Comparison of ENCODE assay signal across 22 mouse cellular contexts in genomic region chr15:60630756-60631402, GRCm38 (mm10).
DNase-seq lines count a peak whose midpoint lies in the region; ATAC-seq and TF ChIP-seq lines count a peak whose summit lies in the region.
"Had no signal": no experiment of that assay in that cellular context is flagged by ENCODE, and none has a peak within 500 bp of the region (broad histone marks: within the 10 kb centered on the region; RNA-seq: fewer than 3 reads in every experiment).

No protein-coding gene starts in this region.

- TF ChIP-seq CTCF in midbrain, postnatal 0 days (IDR thresholded peaks at IDR 0.05), result no peak

- no peaks in the 10 kb centered on the region for H3K27me3 ChIP-seq in forebrain, embryonic 15.5 days
- H3K27me3 ChIP-seq in forebrain, embryonic 12.5 days, result no peaks in the 10 kb centered on the region
- no peaks in the 10 kb centered on the region for H3K27me3 ChIP-seq in midbrain, postnatal 0 days (ENCODE audit: insufficient read depth, low read length)
- H3K27me3 ChIP-seq in midbrain, embryonic 15.5 days (replicated peaks), result no peaks in the 10 kb centered on the region
- no peaks in the 10 kb centered on the region for H3K27me3 ChIP-seq in midbrain, embryonic 10.5 days (ENCODE audit: low read depth, poor library complexity, severe bottlenecking)
- H3K27me3 ChIP-seq: limb, embryonic 13.5 days; neural tube, embryonic 13.5 days had no signal

- H3K4me2 ChIP-seq in forebrain, embryonic 15.5 days (replicated peaks), result no peak overlapping the region
- H3K4me2 ChIP-seq in forebrain, embryonic 12.5 days, result no peak overlapping the region
- H3K4me2 ChIP-seq in midbrain, postnatal 0 days (ENCODE audit: low read depth, low read length, poor library complexity, severe bottlenecking), result no peak overlapping the region
- no peak overlapping the region for H3K4me2 ChIP-seq in midbrain, embryonic 15.5 days
- H3K4me2 ChIP-seq: heart, embryonic 11.5 days; limb, embryonic 13.5 days; neural tube, embryonic 13.5 days had no signal

- H3K36me3 ChIP-seq in forebrain, embryonic 15.5 days, result no peaks in the 10 kb centered on the region
- no peaks in the 10 kb centered on the region for H3K36me3 ChIP-seq in forebrain, embryonic 12.5 days (replicated peaks)
- H3K36me3 ChIP-seq in midbrain, postnatal 0 days (ENCODE audit: insufficient read depth, low read length), result no peaks in the 10 kb centered on the region
- H3K36me3 ChIP-seq in midbrain, embryonic 15.5 days (replicated peaks), result no peaks in the 10 kb centered on the region
- H3K36me3 ChIP-seq in midbrain, embryonic 10.5 days, result no peaks in the 10 kb centered on the region
- H3K36me3 ChIP-seq: limb, embryonic 13.5 days; neural tube, embryonic 13.5 days had no signal

- no peak overlapping the region for H3K4me3 ChIP-seq in forebrain, embryonic 15.5 days
- H3K4me3 ChIP-seq in forebrain, embryonic 12.5 days (replicated peaks), result no peak overlapping the region
- no peak overlapping the region for H3K4me3 ChIP-seq in midbrain, postnatal 0 days (ENCODE audit: low read depth, low read length)
- H3K4me3 ChIP-seq in midbrain, embryonic 15.5 days, result no peak overlapping the region
- no peak overlapping the region for H3K4me3 ChIP-seq in midbrain, embryonic 10.5 days
- H3K4me3 ChIP-seq: erythroblast, embryonic 14.5 days; limb, embryonic 13.5 days; neural tube, embryonic 13.5 days had no signal

- H3K4me1 ChIP-seq in forebrain, embryonic 15.5 days, result peaks cover 8% of the 10 kb centered on the region
- peaks cover 11% of the 10 kb centered on the region; the same call in 1 of the 2 replicates for H3K4me1 ChIP-seq in forebrain, embryonic 12.5 days
- no peaks in the 10 kb centered on the region for H3K4me1 ChIP-seq in midbrain, postnatal 0 days (ENCODE audit: insufficient read depth, low read length)
- peaks cover 11% of the 10 kb centered on the region for H3K4me1 ChIP-seq in midbrain, embryonic 15.5 days
- H3K4me1 ChIP-seq in midbrain, embryonic 10.5 days, result peaks cover 15% of the 10 kb centered on the region
- H3K4me1 ChIP-seq: limb, embryonic 13.5 days had no signal

- H3K9ac ChIP-seq in forebrain, embryonic 15.5 days (replicated peaks), result no peak overlapping the region
- H3K9ac ChIP-seq in forebrain, embryonic 12.5 days, result no peak overlapping the region
- no peak overlapping the region for H3K9ac ChIP-seq in midbrain, postnatal 0 days (replicated peaks; ENCODE audit: low read length, poor library complexity, severe bottlenecking)
- H3K9ac ChIP-seq in midbrain, embryonic 15.5 days, result no peak overlapping the region
- H3K9ac ChIP-seq: limb, embryonic 13.5 days; neural tube, embryonic 13.5 days had no signal

- peak; percentile 87 for ATAC-seq in forebrain, embryonic 15.5 days (replicated peaks)
- ATAC-seq in forebrain, embryonic 12.5 days (ENCODE audit: low FRiP score), result no peak
- ATAC-seq in midbrain, postnatal 0 days (ENCODE audit: low FRiP score), result no peak
- no peak for ATAC-seq in midbrain, embryonic 15.5 days (replicated peaks)
- ATAC-seq: intestine, postnatal 0 days; midbrain, embryonic 16.5 days had no signal

- intact Hi-C loops in left cerebral cortex, postnatal 14 days (cut with DNase I), result no loop called here

- H3K9me3 ChIP-seq in forebrain, embryonic 15.5 days, result no peaks in the 10 kb centered on the region
- no peaks in the 10 kb centered on the region for H3K9me3 ChIP-seq in forebrain, embryonic 12.5 days
- H3K9me3 ChIP-seq in midbrain, postnatal 0 days (ENCODE audit: low read length), result no peaks in the 10 kb centered on the region
- H3K9me3 ChIP-seq in midbrain, embryonic 15.5 days, result no peaks in the 10 kb centered on the region
- H3K9me3 ChIP-seq in midbrain, embryonic 10.5 days (replicated peaks), result no peaks in the 10 kb centered on the region
- H3K9me3 ChIP-seq: limb, embryonic 13.5 days; neural tube, embryonic 13.5 days had no signal

- WGBS in forebrain, embryonic 15.5 days, result 64% methylated on average over 7 of the region's 7 CpGs
- WGBS in forebrain, embryonic 12.5 days, result 79% methylated on average over 7 of the region's 7 CpGs
- 78% methylated on average over 7 of the region's 7 CpGs for WGBS in midbrain, postnatal 0 days
- WGBS in midbrain, embryonic 15.5 days, result 80% methylated on average over 7 of the region's 7 CpGs
- 86% methylated on average over 7 of the region's 7 CpGs for WGBS in midbrain, embryonic 10.5 days

- H3K27ac ChIP-seq in forebrain, embryonic 15.5 days (replicated peaks), result peak overlapping the region; percentile 68
- no peak overlapping the region for H3K27ac ChIP-seq in forebrain, embryonic 12.5 days
- H3K27ac ChIP-seq in midbrain, postnatal 0 days (ENCODE audit: low read depth, low read length), result no peak overlapping the region
- no peak overlapping the region for H3K27ac ChIP-seq in midbrain, embryonic 15.5 days
- no peak overlapping the region for H3K27ac ChIP-seq in midbrain, embryonic 10.5 days (replicated peaks)
- H3K27ac ChIP-seq: limb, embryonic 13.5 days; macrophage; neural tube, embryonic 13.5 days had no signal

- DNase-seq in midbrain, postnatal 0 days (ENCODE audit: low spot score), result peak; percentile 48
- DNase-seq in left cerebral cortex, postnatal 14 days (ENCODE audit: low spot score in 2 of 2), result peak; percentile 14 to 49
- peak; percentile 67 for DNase-seq in telencephalon, adult 2 months (ENCODE audit: low read depth, low spot score)
- DNase-seq in adrenal gland, adult 2 months, result no peak
- no peak for DNase-seq in midbrain, embryonic 10.5 days (ENCODE audit: low spot score)
- DNase-seq: adrenal gland, postnatal 25 days; cerebellum, adult 11 months; gastrocnemius, postnatal 25 days; heart, postnatal 36 days; kidney, postnatal 14 days; lung, adult 18-20 months; thymus, adult 2 months had no signal

Comparison
In these comparisons a context has a peak if more than half of its experiments do, and no peak if none do; other contexts are left out.
1. DNase-seq: peak in midbrain, postnatal 0 days (single experiment), left cerebral cortex, postnatal 14 days (2 of 2) and telencephalon, adult 2 months (single experiment); none in adrenal gland, adult 2 months (single experiment) and midbrain, embryonic 10.5 days (single experiment).